Mouse (Mus musculus): ENCODE data around the gene Tgm2. TPM values are rescaled to one million over a fixed set of nuclear protein-coding genes. Genes with fewer than 3 reads are reported as not detected.

The Tgm2 gene
- polyA plus RNA-seq, 1 experiment, result 9.5 TPM

DNA sequence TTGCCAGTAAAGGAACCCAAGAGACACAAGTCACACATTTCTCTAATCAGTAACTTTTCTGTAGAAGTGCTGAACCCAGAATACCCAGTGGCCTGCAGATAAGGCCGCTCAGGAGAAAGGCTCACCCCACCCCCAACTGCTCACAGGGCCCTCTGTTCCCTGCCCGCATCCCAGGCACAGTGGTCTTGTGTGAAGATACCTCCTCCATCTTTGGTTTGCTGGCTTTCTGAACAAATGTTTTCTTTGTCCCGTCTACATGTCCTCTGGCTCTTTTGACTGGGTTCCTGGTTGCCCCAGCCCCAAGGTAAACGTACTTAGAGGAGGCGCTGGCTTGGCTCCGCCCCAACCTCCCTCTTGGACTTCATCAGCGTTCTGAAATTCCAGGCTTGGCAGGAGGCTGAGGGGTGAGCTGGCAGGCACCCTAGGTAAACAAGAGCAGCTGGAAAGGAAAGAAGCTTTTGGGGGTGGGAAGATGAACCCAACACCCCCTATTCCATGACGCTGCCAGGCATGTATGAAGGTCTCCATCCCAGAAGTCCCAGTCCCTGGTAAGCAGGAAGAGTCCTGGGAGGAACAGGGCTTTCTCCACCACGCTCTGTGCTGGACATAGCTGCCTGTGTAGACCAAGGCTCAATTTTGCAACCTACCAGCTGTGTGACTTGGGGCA is 32.5 kb downstream of the Tgm2 start:
- TF ChIP-seq POLR2A (IDR thresholded peaks at IDR 0.05; ENCODE audit: control insufficient read depth, low read depth, low read length) (no peak), CTCF (IDR thresholded peaks at IDR 0.05; ENCODE audit: control insufficient read depth, insufficient read depth, insufficient replicate concordance, low read depth, low read length) (no peak)
- no peaks in the 10 kb centered on the region for H3K36me3 ChIP-seq (ENCODE audit: control insufficient read depth, insufficient read depth, low read length)
- peak overlapping the region; percentile 67 for H3K27ac ChIP-seq (ENCODE audit: control insufficient read depth, insufficient read depth, low read depth, low read length)
- H3K27me3 ChIP-seq (ENCODE audit: control insufficient read depth, insufficient read depth, low read length), result no peaks in the 10 kb centered on the region
- no peak overlapping the region for H3K4me3 ChIP-seq (ENCODE audit: control insufficient read depth, low read depth, low read length)
- peaks cover 2% of the 10 kb centered on the region; the same call in 1 of the 2 replicates for H3K4me1 ChIP-seq (ENCODE audit: control insufficient read depth, insufficient read depth, low read length)

DNA sequence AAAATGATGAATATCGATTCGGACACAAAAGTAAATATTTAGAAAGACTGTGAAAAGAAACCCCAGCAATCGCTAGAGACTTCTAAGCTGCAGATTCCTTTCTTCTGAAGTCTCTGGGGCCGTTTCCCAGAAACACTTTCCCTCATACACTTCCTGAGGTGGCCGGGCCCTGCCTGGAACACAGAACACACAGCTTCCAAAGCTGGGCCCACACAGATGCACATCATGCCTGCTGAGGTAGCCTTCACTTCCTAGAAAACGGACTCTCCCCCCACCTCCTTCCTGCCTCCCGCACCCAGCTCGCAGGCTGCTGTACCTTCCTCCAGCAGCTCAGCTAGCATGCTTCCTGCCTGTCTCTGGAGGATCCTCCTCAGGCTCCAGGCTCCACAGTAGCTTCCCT is 36.7 kb downstream of the Tgm2 start:
- no peak overlapping the region for H3K27ac ChIP-seq (ENCODE audit: control insufficient read depth, insufficient read depth, low read depth, low read length)
- peaks cover 2% of the 10 kb centered on the region; the same call in 1 of the 2 replicates for H3K4me1 ChIP-seq (ENCODE audit: control insufficient read depth, insufficient read depth, low read length)
- no peak for TF ChIP-seq CTCF (IDR thresholded peaks at IDR 0.05; ENCODE audit: control insufficient read depth, insufficient read depth, insufficient replicate concordance, low read depth, low read length)
- H3K4me3 ChIP-seq (ENCODE audit: control insufficient read depth, low read depth, low read length), result no peak overlapping the region
- H3K36me3 ChIP-seq (ENCODE audit: control insufficient read depth, insufficient read depth, low read length), result no peaks in the 10 kb centered on the region
- no peaks in the 10 kb centered on the region for H3K27me3 ChIP-seq (ENCODE audit: control insufficient read depth, insufficient read depth, low read length)

DNA sequence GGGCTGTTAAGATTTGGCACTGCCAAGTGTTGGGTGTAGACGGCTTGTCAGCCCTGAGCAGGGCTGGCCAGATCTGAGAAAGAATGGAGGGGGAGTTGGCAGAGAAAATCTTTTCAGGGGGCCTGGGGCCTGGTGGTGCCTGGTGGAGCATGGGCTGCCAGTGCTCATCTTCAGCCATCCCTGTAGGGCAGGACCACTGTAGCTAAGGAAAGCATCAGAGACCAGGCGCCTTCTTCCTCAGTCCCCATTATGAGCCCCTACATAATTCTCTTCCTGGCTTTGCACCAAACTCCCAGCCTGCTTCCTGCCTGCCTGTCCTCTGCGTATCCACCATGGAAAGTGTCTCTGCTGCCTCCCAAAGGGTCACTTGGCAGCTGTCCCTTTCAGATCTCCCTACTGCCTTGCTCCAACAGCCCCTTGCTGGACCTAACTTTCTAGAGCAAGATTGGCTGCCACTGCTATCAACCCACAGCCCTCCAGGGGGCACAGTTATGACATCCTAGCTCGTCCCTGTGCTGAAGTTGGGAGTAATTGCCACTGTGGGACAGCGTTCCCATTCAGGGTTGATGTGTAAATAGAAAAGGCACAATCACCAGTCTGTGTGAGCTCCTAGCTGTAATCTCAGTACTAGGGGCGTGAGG is 39.2 kb downstream of the Tgm2 start:
- H3K4me3 ChIP-seq (ENCODE audit: control insufficient read depth, low read depth, low read length), result no peak overlapping the region
- no peaks in the 10 kb centered on the region for H3K27me3 ChIP-seq (ENCODE audit: control insufficient read depth, insufficient read depth, low read length)
- H3K27ac ChIP-seq (ENCODE audit: control insufficient read depth, insufficient read depth, low read depth, low read length), result no peak overlapping the region

DNA sequence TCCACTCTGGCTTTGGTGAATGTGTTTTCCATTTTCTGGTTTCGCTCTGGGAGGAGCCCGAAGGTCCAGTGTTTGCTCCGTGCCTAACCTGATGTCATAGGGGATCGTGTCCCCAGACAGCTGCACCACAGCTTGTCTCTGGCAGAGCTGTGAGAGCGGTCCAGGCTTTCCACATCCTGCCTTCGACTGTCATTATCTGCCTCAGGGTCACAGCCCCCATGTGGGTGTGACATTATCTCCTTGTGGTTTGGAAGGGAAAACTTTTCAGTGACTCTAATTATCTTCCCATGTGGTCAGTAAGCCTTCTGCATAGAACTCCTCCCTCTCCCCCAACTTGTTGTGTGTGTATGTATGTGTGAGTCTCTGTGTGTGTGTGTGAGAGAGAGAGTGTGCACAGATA is 40.6 kb downstream of the Tgm2 start:
- H3K27ac ChIP-seq (ENCODE audit: control insufficient read depth, insufficient read depth, low read depth, low read length), result no peak overlapping the region
- no peaks in the 10 kb centered on the region for H3K36me3 ChIP-seq (ENCODE audit: control insufficient read depth, insufficient read depth, low read length)
- H3K27me3 ChIP-seq (ENCODE audit: control insufficient read depth, insufficient read depth, low read length), result no peaks in the 10 kb centered on the region
- TF ChIP-seq CTCF (IDR thresholded peaks at IDR 0.05; ENCODE audit: control insufficient read depth, insufficient read depth, insufficient replicate concordance, low read depth, low read length) (no peak), POLR2A (IDR thresholded peaks at IDR 0.05; ENCODE audit: control insufficient read depth, low read depth, low read length) (no peak)
- H3K4me3 ChIP-seq (ENCODE audit: control insufficient read depth, low read depth, low read length), result no peak overlapping the region
- peaks cover 2% of the 10 kb centered on the region; the same call in 1 of the 2 replicates for H3K4me1 ChIP-seq (ENCODE audit: control insufficient read depth, insufficient read depth, low read length)

More for the DNA sequence above, 39.2 kb downstream of the Tgm2 start:
- no peaks in the 10 kb centered on the region for H3K36me3 ChIP-seq (ENCODE audit: control insufficient read depth, insufficient read depth, low read length)
- peaks cover 2% of the 10 kb centered on the region; the same call in 1 of the 2 replicates for H3K4me1 ChIP-seq (ENCODE audit: control insufficient read depth, insufficient read depth, low read length)
- TF ChIP-seq POLR2A (IDR thresholded peaks at IDR 0.05; ENCODE audit: control insufficient read depth, low read depth, low read length) (no peak), CTCF (IDR thresholded peaks at IDR 0.05; ENCODE audit: control insufficient read depth, insufficient read depth, insufficient replicate concordance, low read depth, low read length) (peak; percentile 66; the same call in 1 of the 2 replicates)

DNA sequence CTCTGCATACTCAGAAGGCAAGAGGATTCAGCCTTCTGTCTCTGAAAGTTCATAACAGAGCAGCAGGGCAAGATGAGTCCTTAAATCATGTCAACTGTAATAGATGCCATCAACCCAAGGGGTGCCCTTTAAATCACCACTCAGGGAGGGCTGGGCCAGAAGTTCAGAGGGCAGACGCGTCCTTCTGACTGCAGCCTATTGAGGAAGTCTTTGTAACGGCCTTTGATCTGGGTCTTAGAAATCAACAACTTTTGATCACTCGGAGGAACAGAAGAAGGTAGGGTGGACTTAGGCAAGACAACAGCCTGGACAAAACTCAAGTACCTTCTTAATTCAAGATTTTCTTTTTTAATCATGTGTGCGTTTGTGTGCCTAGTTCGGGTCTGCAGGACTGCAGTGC is 41.3 kb downstream of the Tgm2 start:
- H3K4me3 ChIP-seq (ENCODE audit: control insufficient read depth, low read depth, low read length), result no peak overlapping the region
- no peaks in the 10 kb centered on the region for H3K27me3 ChIP-seq (ENCODE audit: control insufficient read depth, insufficient read depth, low read length)
- TF ChIP-seq CTCF (IDR thresholded peaks at IDR 0.05; ENCODE audit: control insufficient read depth, insufficient read depth, insufficient replicate concordance, low read depth, low read length) (no peak), POLR2A (IDR thresholded peaks at IDR 0.05; ENCODE audit: control insufficient read depth, low read depth, low read length) (no peak)
- peaks cover 2% of the 10 kb centered on the region; the same call in 1 of the 2 replicates for H3K4me1 ChIP-seq (ENCODE audit: control insufficient read depth, insufficient read depth, low read length)
- no peaks in the 10 kb centered on the region for H3K36me3 ChIP-seq (ENCODE audit: control insufficient read depth, insufficient read depth, low read length)
- H3K27ac ChIP-seq (ENCODE audit: control insufficient read depth, insufficient read depth, low read depth, low read length), result no peak overlapping the region

DNA sequence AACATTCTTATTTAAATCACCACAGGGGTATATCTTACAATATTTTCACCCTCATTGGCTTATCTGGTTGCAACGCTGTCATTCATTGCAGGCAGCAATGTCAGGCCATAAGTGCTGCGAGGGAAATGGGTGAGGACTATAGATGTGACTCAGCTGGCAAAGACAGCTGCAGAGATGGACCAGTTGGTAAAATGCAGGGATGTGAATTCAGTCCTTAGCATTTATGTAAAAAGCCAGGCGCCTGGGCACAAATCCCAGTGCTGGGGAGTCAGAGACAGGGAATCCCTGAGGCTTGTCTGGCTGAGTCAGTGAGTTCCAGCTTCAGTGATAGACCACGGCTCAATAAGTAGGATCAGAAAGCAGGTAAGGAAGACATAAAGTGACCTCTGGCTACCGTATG is 44.5 kb downstream of the Tgm2 start:
- TF ChIP-seq POLR2A (IDR thresholded peaks at IDR 0.05; ENCODE audit: control insufficient read depth, low read depth, low read length) (no peak), CTCF (IDR thresholded peaks at IDR 0.05; ENCODE audit: control insufficient read depth, insufficient read depth, insufficient replicate concordance, low read depth, low read length) (no peak)
- Histone ChIP-seq H3K27ac (ENCODE audit: control insufficient read depth, insufficient read depth, low read depth, low read length) (no peak overlapping the region), H3K4me3 (ENCODE audit: control insufficient read depth, low read depth, low read length) (no peak overlapping the region), H3K27me3 (ENCODE audit: control insufficient read depth, insufficient read depth, low read length) (no peaks in the 10 kb centered on the region), H3K36me3 (ENCODE audit: control insufficient read depth, insufficient read depth, low read length) (no peaks in the 10 kb centered on the region), H3K4me1 (ENCODE audit: control insufficient read depth, insufficient read depth, low read length) (no peaks in the 10 kb centered on the region)

DNA sequence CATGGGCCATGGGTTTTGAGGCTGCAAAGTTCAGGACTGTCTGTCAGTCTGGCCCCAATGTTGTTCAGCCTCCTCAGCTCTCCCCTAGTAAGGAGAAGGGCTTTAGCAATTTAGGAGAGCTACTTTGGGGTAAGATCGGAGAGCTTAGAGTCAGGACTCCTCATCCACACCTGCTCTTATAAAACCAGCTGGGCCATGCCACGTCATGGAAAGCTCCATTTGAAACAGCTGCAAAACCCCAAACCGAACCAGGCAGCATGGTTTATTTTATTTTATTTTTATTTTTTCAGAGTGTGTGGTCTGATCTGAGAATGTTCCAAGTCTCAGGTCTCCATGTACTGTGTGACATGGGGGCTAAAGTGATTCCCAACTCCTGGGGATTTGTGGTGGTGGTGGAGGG is 46.7 kb downstream of the Tgm2 start:
- no peak for TF ChIP-seq CTCF (IDR thresholded peaks at IDR 0.05; ENCODE audit: control insufficient read depth, insufficient read depth, insufficient replicate concordance, low read depth, low read length)
- TF ChIP-seq POLR2A (IDR thresholded peaks at IDR 0.05; ENCODE audit: control insufficient read depth, low read depth, low read length), result no peak
- H3K27ac ChIP-seq (ENCODE audit: control insufficient read depth, insufficient read depth, low read depth, low read length), result no peak overlapping the region
- H3K4me1 ChIP-seq (ENCODE audit: control insufficient read depth, insufficient read depth, low read length), result no peaks in the 10 kb centered on the region
- no peak overlapping the region for H3K4me3 ChIP-seq (ENCODE audit: control insufficient read depth, low read depth, low read length)
- no peaks in the 10 kb centered on the region for H3K27me3 ChIP-seq (ENCODE audit: control insufficient read depth, insufficient read depth, low read length)
- no peaks in the 10 kb centered on the region for H3K36me3 ChIP-seq (ENCODE audit: control insufficient read depth, insufficient read depth, low read length)

All from testis, adult 2 months (tissue).